Mouse (Mus musculus) neural tube, embryonic 11.5 days (tissue): ENCODE measurements at regions not wholly inside any gene's neighbourhood (a gene's known extent, or its start where the extent isn't known, plus 50 kb on each side); places are given as distances from the start of the nearest gene placed in this dataset.

ENCODE experiments used
- ATAC-seq: fragments of 200-750 bp; cut with Nextera tagmentation; 2 replicates; pipeline ENCODE4 v1.8.0; 2017; ENCODE audit warnings: moderate number of reproducible peaks, mild to moderate bottlenecking, moderate TSS enrichment, moderate library complexity; ENCODE audit not compliant: insufficient read depth, low FRiP score, low TSS enrichment
- DNase-seq: peaks from one replicate; pipeline ENCODE4 v3.0.0-alpha.2; 2015; ENCODE audit warnings: low spot score
- H3K27ac ChIP-seq: fragments of 300-500 bp; sonication (generic); 2 replicates; pipeline ENCODE4 v1.5.1; 2014; ENCODE audit warnings: low read depth, mild to moderate bottlenecking, low read length
- H3K27me3 ChIP-seq: fragments of 300-500 bp; sonication (generic); 2 replicates; pipeline ENCODE4 v1.6.1; 2014; ENCODE audit warnings: mild to moderate bottlenecking, low read length, mixed read lengths; ENCODE audit not compliant: control insufficient read depth, insufficient read depth
- H3K36me3 ChIP-seq: fragments of 300-500 bp; sonication (generic); 2 replicates; pipeline ENCODE4 v1.6.1; 2014; ENCODE audit warnings: mild to moderate bottlenecking, low read length, moderate library complexity, mixed read lengths; ENCODE audit not compliant: control insufficient read depth, insufficient read depth
- H3K4me1 ChIP-seq: fragments of 300-500 bp; sonication (generic); 2 replicates; pipeline ENCODE4 v1.6.1; 2014; ENCODE audit warnings: low read length, mixed read lengths; ENCODE audit not compliant: control insufficient read depth, insufficient read depth
- H3K4me2 ChIP-seq: fragments of 300-500 bp; sonication (generic); 2 replicates; pipeline ENCODE4 v1.6.1; 2014; ENCODE audit warnings: low read depth, mild to moderate bottlenecking, moderate library complexity
- H3K4me3 ChIP-seq: fragments of 300-500 bp; sonication (generic); 2 replicates; pipeline ENCODE4 v1.5.1; 2014; ENCODE audit warnings: low read depth, low read length
- H3K9ac ChIP-seq: fragments of 300-500 bp; sonication (generic); 2 replicates; pipeline ENCODE4 v1.6.1; 2014; ENCODE audit warnings: mild to moderate bottlenecking, low read length
- H3K9me3 ChIP-seq: fragments of 300-500 bp; sonication (generic); 2 replicates; pipeline ENCODE4 v1.6.1; 2016; ENCODE audit warnings: low read length; ENCODE audit not compliant: control insufficient read depth
- WGBS: fragments of 180-500 bp; shearing (Covaris S2); extraction: QIAGEN DNeasy Blood & Tissue Kit; methylation state at CpG from one replicate; pipeline ENCODE4 v1.1.7; 2014; 5-methylcytosine and 5-hydroxymethylcytosine counted together

GRCm38 (mm10) chr8:33126981-33127380 is 301.5 kb upstream of the 5930422O12Rik start:
- Histone ChIP-seq H3K36me3 (no peaks in the 10 kb centered on the region), H3K9ac (no peak overlapping the region), H3K9me3 (no peaks in the 10 kb centered on the region), H3K4me3 (no peak overlapping the region), H3K27me3 (no peaks in the 10 kb centered on the region), H3K4me2 (no peak overlapping the region), H3K27ac (no peak overlapping the region), H3K4me1 (no peaks in the 10 kb centered on the region)
- ATAC-seq = no peak
- DNase-seq = no peak
- 80% methylated on average over 2 of the region's 2 CpGs for WGBS

DNA sequence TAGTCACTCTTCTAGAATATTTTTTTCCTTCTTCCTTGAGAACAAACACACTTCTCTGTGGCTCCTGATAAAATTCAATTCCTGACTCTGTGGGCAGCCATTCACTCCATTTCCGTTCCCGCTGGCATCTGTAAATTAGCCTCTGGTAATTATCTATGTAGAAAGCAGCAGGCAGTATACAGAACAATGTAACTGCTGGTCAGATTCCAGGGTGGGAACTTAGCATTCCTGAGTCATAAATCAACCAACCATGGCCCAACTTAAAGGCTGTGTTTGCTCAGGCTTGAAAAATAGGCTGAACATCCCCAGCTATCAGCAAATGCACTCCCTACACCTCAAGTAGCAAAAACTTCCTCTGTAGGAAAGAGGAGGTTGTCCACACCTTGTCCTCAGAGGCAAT is 289.6 kb upstream of the 5930422O12Rik start:
- Histone ChIP-seq H3K9ac (no peak overlapping the region), H3K4me3 (no peak overlapping the region), H3K27ac (no peak overlapping the region), H3K36me3 (no peaks in the 10 kb centered on the region), H3K4me1 (no peaks in the 10 kb centered on the region), H3K4me2 (no peak overlapping the region), H3K9me3 (no peaks in the 10 kb centered on the region), H3K27me3 (no peaks in the 10 kb centered on the region)
- DNase-seq (no peak), ATAC-seq (peak; percentile 83)
- 6% methylated on average over 2 of the region's 2 CpGs for WGBS

- DNase-seq (no peak), ATAC-seq (no peak)
- no peak overlapping the region for H3K4me2 ChIP-seq
- no peaks in the 10 kb centered on the region for H3K36me3 ChIP-seq
- no peaks in the 10 kb centered on the region for H3K9me3 ChIP-seq
- no peaks in the 10 kb centered on the region for H3K27me3 ChIP-seq
- no peak overlapping the region for H3K9ac ChIP-seq
- no peak overlapping the region for H3K27ac ChIP-seq
- H3K4me3 ChIP-seq = no peak overlapping the region
- H3K4me1 ChIP-seq = no peaks in the 10 kb centered on the region
- 23% methylated on average over 2 of the region's 2 CpGs for WGBS
Measured at GRCm38 (mm10) chr8:33139850-33140249, 288.7 kb upstream of the 5930422O12Rik start.

DNA sequence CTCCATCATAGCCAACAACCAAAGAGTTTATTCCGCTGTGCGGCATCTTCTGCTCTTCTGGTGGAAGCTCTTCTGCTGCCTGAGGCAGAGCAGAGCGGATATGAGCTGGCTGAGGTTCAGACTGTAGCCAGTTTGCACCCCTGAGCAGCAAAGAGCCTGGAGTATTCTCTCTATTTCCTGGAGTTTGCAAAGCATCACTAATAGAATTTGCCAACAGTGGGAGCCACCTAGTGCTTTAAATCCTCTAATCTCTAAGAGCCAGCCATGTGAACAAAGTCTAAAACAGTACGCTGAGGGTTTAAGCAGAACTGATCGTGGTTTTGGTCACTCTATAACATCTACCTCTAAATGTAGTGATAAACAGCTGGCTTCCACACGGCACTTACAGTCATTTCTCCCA is 250.9 kb upstream of the 5930422O12Rik start:
- Histone ChIP-seq H3K9ac (no peak overlapping the region), H3K4me1 (no peaks in the 10 kb centered on the region), H3K27ac (no peak overlapping the region), H3K27me3 (no peaks in the 10 kb centered on the region), H3K4me3 (no peak overlapping the region), H3K9me3 (peaks cover 2% of the 10 kb centered on the region; the same call in 1 of the 2 replicates), H3K36me3 (no peaks in the 10 kb centered on the region), H3K4me2 (no peak overlapping the region)
- ATAC-seq (no peak), DNase-seq (no peak)
- WGBS = 90% methylated on average over 6 of the region's 6 CpGs

- Histone ChIP-seq H3K4me2 (no peak overlapping the region), H3K9me3 (peaks cover 2% of the 10 kb centered on the region; the same call in 1 of the 2 replicates), H3K36me3 (no peaks in the 10 kb centered on the region), H3K27me3 (no peaks in the 10 kb centered on the region), H3K27ac (no peak overlapping the region), H3K9ac (no peak overlapping the region), H3K4me1 (no peaks in the 10 kb centered on the region), H3K4me3 (no peak overlapping the region)
- 77% methylated on average over 9 of the region's 9 CpGs for WGBS
- ATAC-seq (no peak), DNase-seq (no peak)
Measured at GRCm38 (mm10) chr8:33183029-33183428, 245.5 kb upstream of the 5930422O12Rik start.
